Mouse (Mus musculus) cortical plate, adult 2 months (tissue): ENCODE measurements around the gene Gm572.

Source experiments
- CTCF ChIP-seq: fragments of 200-500 bp; IDR thresholded peaks from 2 replicates; pipeline ENCODE4 v1.5.1; 2011; ENCODE audit warnings: mild to moderate bottlenecking, control low read depth, low read length; ENCODE audit not compliant: insufficient read depth; ENCODE audit errors: extremely low read depth
- POLR2A ChIP-seq: fragments of 200-500 bp; IDR thresholded peaks from 2 replicates; pipeline ENCODE4 v1.6.1; 2011; ENCODE audit warnings: mild to moderate bottlenecking, low read length, control low read depth; ENCODE audit not compliant: insufficient read depth; ENCODE audit errors: extremely low read depth

DNA sequence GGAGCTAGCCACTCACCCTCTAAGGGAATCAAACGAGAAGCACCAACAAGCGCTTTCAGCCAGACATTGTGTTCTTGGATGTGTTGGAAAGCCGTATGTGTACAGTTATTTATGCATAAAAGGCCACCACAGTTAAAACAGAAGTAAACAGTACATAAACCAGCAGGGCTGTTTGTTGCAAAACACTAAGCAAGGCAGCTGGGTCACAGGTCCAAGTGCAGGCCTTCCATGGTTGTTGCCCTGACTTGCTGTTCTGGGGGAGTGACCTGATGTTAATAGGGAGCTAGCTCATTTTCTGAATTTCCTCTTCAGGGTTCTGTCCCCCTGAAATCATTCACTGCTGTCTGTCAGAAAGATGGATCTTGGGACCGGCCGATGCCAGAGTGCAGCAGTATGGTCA is 33.3 kb upstream of the Gm572 start:
- TF ChIP-seq POLR2A (no peak), CTCF (no peak)
